Mouse (Mus musculus) embryonic facial prominence, embryonic 15.5 days (tissue): ENCODE results near the gene Lurap1. TPM values are rescaled to one million over a fixed set of nuclear protein-coding genes. Genes with fewer than 3 reads are reported as not detected.

Experiments used
- ATAC-seq: fragments of 200-750 bp; cut with Nextera tagmentation; 2 replicates; pipeline ENCODE4 v1.8.0; 2017; ENCODE audit warnings: low read depth, moderate TSS enrichment; ENCODE audit not compliant: insufficient number of reproducible peaks, low FRiP score, low TSS enrichment
- H3K27ac ChIP-seq: fragments of 300-500 bp; sonication (generic); replicated peaks from 2 replicates; pipeline ENCODE4 v1.5.1; 2015; ENCODE audit warnings: mild to moderate bottlenecking, inconsistent platforms
- H3K27me3 ChIP-seq: fragments of 300-500 bp; sonication (generic); 2 replicates; pipeline ENCODE4 v1.6.1; 2015; ENCODE audit warnings: inconsistent platforms
- H3K36me3 ChIP-seq: fragments of 300-500 bp; sonication (generic); 2 replicates; pipeline ENCODE4 v1.6.1; 2015; ENCODE audit warnings: mild to moderate bottlenecking, inconsistent platforms
- H3K4me1 ChIP-seq: fragments of 300-500 bp; sonication (generic); 2 replicates; pipeline ENCODE4 v1.6.1; 2015; ENCODE audit warnings: inconsistent platforms
- H3K4me2 ChIP-seq: fragments of 300-500 bp; sonication (generic); replicated peaks from 2 replicates; pipeline ENCODE4 v1.6.1; 2015; ENCODE audit warnings: mild to moderate bottlenecking, inconsistent platforms
- H3K4me3 ChIP-seq: fragments of 300-500 bp; sonication (generic); replicated peaks from 2 replicates; pipeline ENCODE4 v1.5.1; 2015; ENCODE audit warnings: mild to moderate bottlenecking, inconsistent platforms
- H3K9ac ChIP-seq: fragments of 300-500 bp; sonication (generic); 2 replicates; pipeline ENCODE4 v1.6.1; 2015; ENCODE audit warnings: inconsistent platforms
- H3K9me3 ChIP-seq: fragments of 300-500 bp; sonication (generic); replicated peaks from 2 replicates; pipeline ENCODE4 v1.6.1; 2016; ENCODE audit warnings: inconsistent platforms
- WGBS: fragments of 180-500 bp; shearing (Covaris S2); methylation state at CpG from one replicate; pipeline ENCODE4 v1.1.7; 2015; 5-methylcytosine and 5-hydroxymethylcytosine counted together
- polyA plus RNA-seq: library from polyadenylated mRNA; unstranded; fragments of >200 nt; fragmentation: Nextera tagmentation; extraction: Ambion mirVana; gene quantifications from 2 replicates; pipeline ENCODE4 v1.2.1, GENCODE M21; 2015

The Lurap1 gene
- polyA plus RNA-seq, 1 experiment from 2014 or later, result 3.2 TPM

- Histone ChIP-seq H3K27ac (no peak overlapping the region), H3K9ac (no peak overlapping the region), H3K36me3 (peaks cover 63% of the 10 kb centered on the region), H3K4me2 (no peak overlapping the region), H3K27me3 (no peaks in the 10 kb centered on the region), H3K4me3 (no peak overlapping the region), H3K9me3 (no peaks in the 10 kb centered on the region), H3K4me1 (no peaks in the 10 kb centered on the region)
- ATAC-seq, result no peak
- WGBS, result 73% methylated on average over 3 of the region's 3 CpGs
These were observed 8.8 kb upstream of the Lurap1 start for GRCm38 (mm10) chr4:116159912-116160311.

- Histone ChIP-seq H3K4me1 (no peaks in the 10 kb centered on the region; the same call in 1 of the 2 replicates), H3K9me3 (no peaks in the 10 kb centered on the region), H3K4me2 (no peak overlapping the region), H3K9ac (no peak overlapping the region), H3K36me3 (peaks cover 84% of the 10 kb centered on the region), H3K4me3 (no peak overlapping the region), H3K27me3 (no peaks in the 10 kb centered on the region), H3K27ac (no peak overlapping the region)
- ATAC-seq, result no peak
- 71% methylated on average over 2 of the region's 2 CpGs for WGBS
These were observed 6.7 kb upstream of the Lurap1 start for GRCm38 (mm10) chr4:116157882-116158281.

- H3K4me2 ChIP-seq, result no peak overlapping the region
- H3K27ac ChIP-seq, result no peak overlapping the region
- ATAC-seq, result no peak
- H3K4me1 ChIP-seq, result peaks cover 17% of the 10 kb centered on the region
- no peak overlapping the region for H3K9ac ChIP-seq
- peaks cover 58% of the 10 kb centered on the region for H3K36me3 ChIP-seq
- no peaks in the 10 kb centered on the region for H3K9me3 ChIP-seq
- H3K4me3 ChIP-seq, result no peak overlapping the region
- WGBS, result 95% methylated on average over 15 of the region's 15 CpGs
- no peaks in the 10 kb centered on the region for H3K27me3 ChIP-seq
These were observed 1.6 kb upstream of the Lurap1 start for GRCm38 (mm10) chr4:116152702-116153101.

- Histone ChIP-seq H3K27ac (peak overlapping the region; percentile 95), H3K4me3 (peak overlapping the region; percentile 76), H3K9ac (peak overlapping the region; percentile 96), H3K9me3 (no peaks in the 10 kb centered on the region), H3K4me2 (peak overlapping the region; percentile 70), H3K4me1 (peaks cover 17% of the 10 kb centered on the region), H3K36me3 (peaks cover 41% of the 10 kb centered on the region), H3K27me3 (no peaks in the 10 kb centered on the region)
- WGBS, result 9% methylated on average over 4 of the region's 4 CpGs
- ATAC-seq, result no peak
These were observed 296 bp downstream of the Lurap1 start for GRCm38 (mm10) chr4:116150862-116151221.

- peak; percentile 90 for ATAC-seq
- Histone ChIP-seq H3K4me2 (peak overlapping the region; percentile 70), H3K36me3 (peaks cover 35% of the 10 kb centered on the region), H3K9ac (peak overlapping the region; percentile 96), H3K4me1 (peaks cover 17% of the 10 kb centered on the region), H3K27ac (peak overlapping the region; percentile 95), H3K9me3 (no peaks in the 10 kb centered on the region), H3K4me3 (peak overlapping the region; percentile 76), H3K27me3 (no peaks in the 10 kb centered on the region)
- WGBS, result under 1% methylated on average over 50 of the region's 73 CpGs
These were observed 829 bp downstream of the Lurap1 start for GRCm38 (mm10) chr4:116150156-116150861.

- peaks cover 21% of the 10 kb centered on the region for H3K4me1 ChIP-seq
- H3K27me3 ChIP-seq, result no peaks in the 10 kb centered on the region
- peak overlapping the region; percentile 70 for H3K4me2 ChIP-seq
- no peaks in the 10 kb centered on the region for H3K9me3 ChIP-seq
- WGBS, result 15% methylated on average over 6 of the region's 6 CpGs
- H3K9ac ChIP-seq, result peak overlapping the region; percentile 96
- H3K36me3 ChIP-seq, result peaks cover 30% of the 10 kb centered on the region
- peak overlapping the region; percentile 95 for H3K27ac ChIP-seq
- ATAC-seq, result no peak; the same call in 1 of the 2 replicates
- H3K4me3 ChIP-seq, result peak overlapping the region; percentile 76
These were observed 1.4 kb downstream of the Lurap1 start for GRCm38 (mm10) chr4:116149812-116150155.

- WGBS, result under 1% methylated on average over 47 of the region's 47 CpGs
- Histone ChIP-seq H3K27ac (no peak overlapping the region), H3K9ac (peak overlapping the region; percentile 62), H3K36me3 (no peaks in the 10 kb centered on the region), H3K4me1 (peaks cover 14% of the 10 kb centered on the region), H3K4me2 (peak overlapping the region; percentile 93), H3K4me3 (peak overlapping the region; percentile 70), H3K9me3 (no peaks in the 10 kb centered on the region), H3K27me3 (no peaks in the 10 kb centered on the region)
- peak; percentile 75 for ATAC-seq
These were observed 7.0 kb downstream of the Lurap1 start for GRCm38 (mm10) chr4:116143891-116144717.

- 10% methylated on average over 7 of the region's 7 CpGs for WGBS
- Histone ChIP-seq H3K4me3 (peak overlapping the region; percentile 70), H3K27ac (no peak overlapping the region), H3K27me3 (no peaks in the 10 kb centered on the region), H3K36me3 (no peaks in the 10 kb centered on the region), H3K4me2 (peak overlapping the region; percentile 93), H3K9ac (no peak overlapping the region), H3K9me3 (no peaks in the 10 kb centered on the region), H3K4me1 (peaks cover 14% of the 10 kb centered on the region)
- ATAC-seq, result peak; percentile 56; the same call in 1 of the 2 replicates
These were observed 7.8 kb downstream of the Lurap1 start for GRCm38 (mm10) chr4:116143317-116143811.

- Histone ChIP-seq H3K4me3 (no peak overlapping the region), H3K4me2 (no peak overlapping the region), H3K27ac (no peak overlapping the region), H3K27me3 (no peaks in the 10 kb centered on the region), H3K36me3 (no peaks in the 10 kb centered on the region), H3K9me3 (no peaks in the 10 kb centered on the region), H3K4me1 (peaks cover 14% of the 10 kb centered on the region), H3K9ac (no peak overlapping the region)
- 82% methylated on average over 7 of the region's 7 CpGs for WGBS
- no peak for ATAC-seq
These were observed 8.9 kb downstream of the Lurap1 start for GRCm38 (mm10) chr4:116142269-116142668.

- H3K27me3 ChIP-seq, result no peaks in the 10 kb centered on the region
- H3K36me3 ChIP-seq, result no peaks in the 10 kb centered on the region
- no peak overlapping the region for H3K4me2 ChIP-seq
- no peak for ATAC-seq
- peaks cover 14% of the 10 kb centered on the region for H3K4me1 ChIP-seq
- no peaks in the 10 kb centered on the region for H3K9me3 ChIP-seq
- H3K4me3 ChIP-seq, result no peak overlapping the region
- 75% methylated on average over 1 of the region's 1 CpGs for WGBS
- no peak overlapping the region for H3K27ac ChIP-seq
- no peak overlapping the region for H3K9ac ChIP-seq
These were observed 9.4 kb downstream of the Lurap1 start for GRCm38 (mm10) chr4:116141736-116142135.

- H3K27me3 ChIP-seq, result no peaks in the 10 kb centered on the region
- no peak overlapping the region for H3K4me2 ChIP-seq
- no peaks in the 10 kb centered on the region for H3K9me3 ChIP-seq
- WGBS, result 79% methylated on average over 7 of the region's 7 CpGs
- H3K27ac ChIP-seq, result no peak overlapping the region
- peaks cover 14% of the 10 kb centered on the region for H3K4me1 ChIP-seq
- no peak overlapping the region for H3K9ac ChIP-seq
- no peak overlapping the region for H3K4me3 ChIP-seq
- H3K36me3 ChIP-seq, result 0 out of 2 replicates have a peak, but pooled peaks cover 3% of the 10 kb centered on the region
- no peak for ATAC-seq
These were observed 10.2 kb downstream of the Lurap1 start for GRCm38 (mm10) chr4:116140801-116141574.
